Mouse (Mus musculus) heart, postnatal 0 days (tissue): ENCODE data around the gene Map6.

Source experiments
- CTCF ChIP-seq: IDR thresholded peaks from 2 replicates; pipeline ENCODE4 v1.5.1; 2016; ENCODE audit warnings: antibody characterized with exemption, control low read depth, low read depth
- EP300 ChIP-seq: IDR thresholded peaks from 2 replicates; pipeline ENCODE4 v1.6.1; 2016; ENCODE audit warnings: antibody characterized with exemption, low read depth

DNA sequence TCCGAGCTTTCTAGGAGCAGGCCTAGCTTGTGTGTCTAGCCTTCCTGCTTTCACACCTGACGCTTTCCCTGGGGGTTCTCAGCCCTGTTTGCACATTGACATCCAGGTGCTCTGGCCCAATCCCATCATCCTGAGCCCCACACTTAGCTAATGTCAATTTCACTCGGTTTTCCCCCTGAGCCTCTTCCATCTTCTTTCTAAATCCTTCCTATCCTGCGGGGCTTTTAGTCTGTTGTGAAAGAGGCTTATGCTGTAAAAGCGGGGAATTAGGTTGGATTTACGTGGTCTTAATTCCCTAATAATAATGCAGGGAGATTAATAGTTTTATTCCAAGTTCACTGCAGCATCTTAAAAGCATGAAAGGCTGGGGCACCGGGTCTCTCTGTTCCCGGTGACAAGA lies 12.3 kb downstream of the Map6 start:
- TF ChIP-seq CTCF = no peak
- TF ChIP-seq EP300 = no peak
